Mouse (Mus musculus): Measurements from ENCODE around the gene Cnih4. TPM values are rescaled to one million over a fixed set of nuclear protein-coding genes. Genes with fewer than 3 reads are reported as not detected.

Cnih4 gene
- polyA plus RNA-seq, 1 experiment from 2014 or later: 81.8 TPM

DNA sequence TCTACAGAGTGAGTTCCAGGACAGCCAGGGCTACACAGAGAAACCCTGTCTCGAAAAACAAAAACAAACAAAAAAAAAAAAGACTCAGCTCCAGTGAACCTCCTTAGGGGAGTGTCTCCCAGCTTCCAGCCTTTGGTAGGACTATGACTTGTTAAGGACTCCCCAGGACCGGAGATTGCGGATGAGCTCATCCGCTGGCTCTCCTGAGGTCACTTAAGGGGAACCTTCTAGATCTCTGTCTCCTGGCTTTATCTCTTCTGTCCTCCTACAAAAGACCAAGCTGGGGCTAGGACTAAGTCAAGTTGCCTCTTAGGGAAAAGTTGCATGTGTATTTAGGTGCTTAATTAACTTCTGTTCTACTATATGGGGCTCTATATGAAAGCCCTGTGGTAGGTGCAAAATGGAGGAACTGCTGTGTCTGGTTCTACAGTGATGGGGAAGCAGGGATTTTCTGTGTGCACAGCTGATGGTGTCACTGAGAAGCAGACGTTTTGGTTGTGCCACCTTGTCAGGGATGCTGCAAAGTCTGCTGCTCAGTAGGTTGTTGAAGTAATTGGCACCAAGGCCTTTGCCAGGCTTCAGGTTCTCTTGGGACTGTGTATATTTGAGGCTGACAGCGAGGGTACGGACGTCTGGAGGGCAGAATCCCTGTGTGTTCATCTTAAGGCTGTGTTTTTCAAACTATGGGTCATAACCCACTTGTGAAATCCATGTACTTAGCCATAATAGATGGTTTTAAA, 70.0 kb downstream of the Cnih4 start:
- no peak overlapping the region for H3K4me2 ChIP-seq (ENCODE audit: low read depth, severe bottlenecking)
- H3K4me3 ChIP-seq (ENCODE audit: low read depth, low read length): no peak overlapping the region
- WGBS: 91% methylated on average over 8 of the region's 8 CpGs
- H3K9ac ChIP-seq (ENCODE audit: low read length): no peak overlapping the region
- DNase-seq (ENCODE audit: low spot score) (no peak), ATAC-seq (ENCODE audit: insufficient number of reproducible peaks, low FRiP score, low TSS enrichment, low read depth) (no peak)
- no peaks in the 10 kb centered on the region for H3K27me3 ChIP-seq (ENCODE audit: control insufficient read depth, insufficient read depth, low read length)
- peaks cover 7% of the 10 kb centered on the region; the same call in 1 of the 2 replicates for H3K4me1 ChIP-seq (ENCODE audit: control insufficient read depth, insufficient read depth, low read length)
- H3K27ac ChIP-seq (replicated peaks; ENCODE audit: low read depth, low read length): no peak overlapping the region
- no peaks in the 10 kb centered on the region for H3K36me3 ChIP-seq (ENCODE audit: control insufficient read depth, insufficient read depth, low read length)
- H3K9me3 ChIP-seq (ENCODE audit: control insufficient read depth, low read length): no peaks in the 10 kb centered on the region

DNA sequence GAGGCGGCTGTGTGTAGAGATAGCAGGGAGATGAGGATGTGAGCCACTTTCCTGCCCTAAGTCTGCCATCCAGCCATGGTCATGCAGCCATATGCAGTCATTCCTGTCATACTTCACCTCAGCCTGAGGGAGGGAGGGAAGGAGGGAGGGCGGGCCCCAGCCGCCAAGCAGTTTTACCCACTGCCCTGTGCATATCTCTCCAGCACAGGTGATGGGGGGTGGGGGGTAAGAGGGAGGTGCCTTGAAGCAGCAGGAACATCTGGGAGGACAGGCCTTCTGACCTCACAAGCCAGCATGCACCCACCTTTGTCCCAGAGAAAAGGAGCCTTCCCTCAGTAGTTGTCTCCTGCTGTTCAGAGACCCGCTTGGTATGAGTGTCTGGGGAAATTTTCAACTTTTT, 71.8 kb downstream of the Cnih4 start:
- H3K27me3 ChIP-seq (ENCODE audit: control insufficient read depth, insufficient read depth, low read length): no peaks in the 10 kb centered on the region
- H3K4me1 ChIP-seq (ENCODE audit: control insufficient read depth, insufficient read depth, low read length): peaks cover 4% of the 10 kb centered on the region; the same call in 1 of the 2 replicates
- no peak for ATAC-seq (ENCODE audit: insufficient number of reproducible peaks, low FRiP score, low TSS enrichment, low read depth)
- H3K27ac ChIP-seq (replicated peaks; ENCODE audit: low read depth, low read length): no peak overlapping the region
- H3K4me2 ChIP-seq (ENCODE audit: low read depth, severe bottlenecking): no peak overlapping the region
- WGBS: 58% methylated on average over 4 of the region's 4 CpGs
- H3K4me3 ChIP-seq (ENCODE audit: low read depth, low read length): no peak overlapping the region
- no peak for DNase-seq (ENCODE audit: low spot score)
- no peaks in the 10 kb centered on the region for H3K9me3 ChIP-seq (ENCODE audit: control insufficient read depth, low read length)
- H3K9ac ChIP-seq (ENCODE audit: low read length): no peak overlapping the region
- H3K36me3 ChIP-seq (ENCODE audit: control insufficient read depth, insufficient read depth, low read length): no peaks in the 10 kb centered on the region

Other genes with a start within 250 kb of the Cnih4 start
- gene Pycr2, start 240.4 kb upstream of the Cnih4 start, polyA plus RNA-seq (2014; fragmentation: Nextera tagmentation; extraction: Ambion mirVana): 120 and 137 TPM in 2 replicates
- 0.12 and 1.4 TPM in 2 replicates for gene Lefty1, start 209.7 kb upstream of the Cnih4 start, polyA plus RNA-seq (2014; fragmentation: Nextera tagmentation; extraction: Ambion mirVana)
- 5.6 and 6.1 TPM in 2 replicates for gene Tmem63a, start 202.3 kb upstream of the Cnih4 start, polyA plus RNA-seq (2014; fragmentation: Nextera tagmentation; extraction: Ambion mirVana)
- gene Ephx1, start 123.8 kb upstream of the Cnih4 start, polyA plus RNA-seq (2014; fragmentation: Nextera tagmentation; extraction: Ambion mirVana): 1.7 TPM in 2 replicates
- not detected in 2 replicates for gene 9130409I23Rik, start 93.5 kb upstream of the Cnih4 start, polyA plus RNA-seq (2014; fragmentation: Nextera tagmentation; extraction: Ambion mirVana)
- 45.0 and 48.0 TPM in 2 replicates for gene Nvl, start 489 bp upstream of the Cnih4 start, polyA plus RNA-seq (2014; fragmentation: Nextera tagmentation; extraction: Ambion mirVana)
- gene Wdr26, start 67.3 kb downstream of the Cnih4 start, polyA plus RNA-seq (2014; fragmentation: Nextera tagmentation; extraction: Ambion mirVana): 34.3 and 40.5 TPM in 2 replicates
- 0.50 TPM in 1 of 2 replicates, not detected in the other for gene Cnih3, start 207.9 kb downstream of the Cnih4 start, polyA plus RNA-seq (2014; fragmentation: Nextera tagmentation; extraction: Ambion mirVana)

All from limb, embryonic 11.5 days (tissue).